Mouse (Mus musculus) cerebellum, adult 8-10 months (tissue): ENCODE data around the gene Cryzl1.

ENCODE experiments used
- DNase-seq: peaks from one replicate; pipeline ENCODE4 v3.0.0; 2022

Cryzl1 gene

DNA sequence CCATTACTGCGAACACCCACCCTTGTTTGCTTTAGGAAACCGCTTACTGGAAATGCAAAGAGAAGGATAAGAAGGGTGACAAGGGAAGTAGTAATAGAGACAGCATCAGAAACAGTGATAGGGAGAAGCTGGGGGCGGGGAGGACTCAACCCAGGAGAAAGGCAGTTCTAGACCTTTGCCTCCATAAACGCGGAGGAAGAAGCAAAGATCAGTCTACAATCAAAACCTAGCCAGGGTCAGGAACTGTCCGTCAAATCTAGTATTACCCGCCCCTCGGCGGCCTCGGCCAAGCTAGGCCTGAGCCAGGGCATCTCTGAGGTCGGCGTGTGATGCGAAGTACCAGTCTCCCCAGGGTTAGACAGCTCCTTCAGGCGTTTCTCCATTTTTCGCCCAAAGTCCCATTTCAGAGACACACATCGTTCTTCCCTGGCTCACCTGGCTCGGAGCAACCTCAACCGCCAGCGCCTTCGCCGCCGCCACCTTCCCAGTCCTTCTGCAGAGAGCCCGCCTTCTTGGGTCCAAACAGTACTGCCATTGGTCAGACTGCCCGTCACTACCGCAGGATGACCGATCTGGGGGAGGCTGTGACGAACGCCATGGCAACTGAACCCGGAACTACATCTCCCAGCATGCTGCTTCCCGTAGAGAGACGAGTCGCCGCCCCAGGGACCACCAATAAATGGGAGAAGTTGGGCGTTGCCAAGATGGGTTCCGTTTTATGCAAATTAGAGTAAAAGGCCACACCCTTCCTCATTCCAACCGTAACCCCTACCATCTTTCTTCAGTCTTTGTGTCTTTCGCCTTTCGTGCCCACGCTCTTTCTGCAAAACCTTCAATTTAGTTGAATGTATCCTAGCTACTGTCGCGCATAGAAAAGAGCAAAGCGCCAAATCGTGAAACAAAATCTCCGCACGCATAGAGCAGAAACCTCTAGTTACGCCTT lies at the start of gene Cryzl1:
Gene Cryzl1, minus strand, starts transcription at position 853 of the 943 bp plus-strand sequence.
- DNase-seq: peak; percentile 98

DNA sequence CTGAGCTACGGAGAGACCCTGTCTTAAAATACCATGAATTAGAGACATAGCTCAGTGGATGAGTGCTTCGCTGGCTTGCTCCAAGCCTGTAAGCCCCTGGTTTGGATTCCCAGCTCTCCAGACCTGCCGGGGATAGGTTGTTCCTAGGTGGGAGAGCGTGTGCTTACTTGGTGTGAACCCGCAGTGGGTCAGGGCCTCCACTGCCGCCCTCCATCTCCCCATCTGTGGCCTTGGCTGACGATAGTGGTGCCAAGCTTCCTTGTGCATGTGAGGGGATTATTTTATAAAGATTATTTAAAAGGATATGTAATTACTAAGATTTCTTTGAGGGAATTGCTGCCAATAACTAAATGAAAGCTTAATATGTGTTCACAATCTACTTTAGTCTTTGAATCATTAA lies 43.8 kb upstream of the Cryzl1 start:
- no peak for DNase-seq

DNA sequence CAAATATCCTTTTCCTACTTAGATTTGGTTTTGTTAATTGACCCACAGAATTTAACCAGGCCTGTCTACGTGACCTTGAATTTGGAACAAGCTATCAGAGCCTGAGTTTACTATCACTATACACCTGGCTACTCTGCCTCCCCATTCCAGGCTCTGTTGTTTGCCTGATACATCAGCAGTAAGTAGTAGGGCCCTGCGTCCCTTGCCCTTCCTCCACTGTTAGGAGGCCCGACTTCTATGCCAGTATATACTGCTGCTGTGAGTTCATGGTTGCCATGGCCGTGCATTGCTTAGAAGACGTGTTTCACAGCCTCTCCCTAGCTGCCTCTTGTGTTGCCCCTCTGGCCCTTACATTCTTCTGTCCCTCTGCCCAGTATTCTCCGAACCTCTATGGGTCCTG lies 42.6 kb upstream of the Cryzl1 start:
- no peak for DNase-seq

DNA sequence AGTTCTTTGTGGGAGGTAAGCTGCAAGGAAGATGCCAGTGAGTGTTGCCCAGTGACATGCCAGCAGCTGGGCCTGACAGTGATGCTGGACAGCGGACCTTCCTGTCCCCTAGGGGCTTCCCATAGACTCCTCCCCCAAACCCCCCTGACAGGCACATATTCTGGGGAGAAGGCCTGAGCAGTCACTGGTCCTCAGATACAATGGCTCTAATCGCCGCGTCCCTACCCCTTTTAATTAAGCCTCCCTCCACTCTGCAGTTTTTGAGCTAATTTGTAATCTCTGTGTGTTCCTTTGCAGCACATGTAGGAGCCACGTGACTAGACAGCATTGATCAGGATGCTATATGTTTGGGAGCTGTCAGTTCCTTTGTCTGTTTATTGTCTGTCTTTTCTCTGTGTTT lies 41.9 kb upstream of the Cryzl1 start:
- no peak for DNase-seq

DNA sequence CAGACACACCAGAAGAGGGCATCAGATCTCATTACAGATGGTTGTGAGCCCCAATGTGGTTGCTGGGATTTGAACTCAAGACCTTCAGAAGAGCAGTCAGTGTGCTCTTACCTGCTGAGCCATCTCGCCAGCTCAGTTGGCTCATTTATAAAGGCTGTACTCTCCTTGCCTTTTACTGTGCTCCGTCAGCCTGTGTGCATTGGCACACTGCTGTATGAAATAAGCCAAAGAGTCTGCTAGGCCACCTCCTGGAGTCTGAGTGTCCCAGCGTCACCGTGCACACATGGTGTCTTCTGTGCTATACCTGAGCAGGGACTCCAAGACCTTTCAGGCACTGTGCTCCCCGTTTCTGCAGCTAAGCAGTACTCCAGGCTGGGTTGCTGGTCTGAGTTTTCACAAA lies 41.1 kb upstream of the Cryzl1 start:
- no peak for DNase-seq

DNA sequence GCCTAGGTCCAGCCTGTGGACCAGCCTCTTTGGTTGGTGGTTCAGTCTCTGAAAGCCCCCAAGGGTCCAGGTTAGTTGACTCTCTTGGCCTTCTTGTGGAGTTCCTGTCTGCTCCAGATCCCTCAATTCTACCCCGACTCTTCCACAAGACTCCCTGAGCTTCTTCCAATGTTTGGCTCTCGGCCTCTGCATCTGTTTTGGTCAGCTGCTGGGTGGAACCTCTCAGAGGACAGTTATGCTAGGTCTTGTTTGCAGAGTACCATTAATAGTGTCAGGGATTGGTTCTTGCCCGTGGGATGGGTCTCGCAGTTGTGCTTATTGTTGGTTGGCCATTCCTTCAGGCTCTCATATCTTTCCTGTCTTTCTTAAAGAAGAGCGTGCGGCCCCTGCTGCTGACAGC lies 39.8 kb upstream of the Cryzl1 start:
- no peak for DNase-seq

DNA sequence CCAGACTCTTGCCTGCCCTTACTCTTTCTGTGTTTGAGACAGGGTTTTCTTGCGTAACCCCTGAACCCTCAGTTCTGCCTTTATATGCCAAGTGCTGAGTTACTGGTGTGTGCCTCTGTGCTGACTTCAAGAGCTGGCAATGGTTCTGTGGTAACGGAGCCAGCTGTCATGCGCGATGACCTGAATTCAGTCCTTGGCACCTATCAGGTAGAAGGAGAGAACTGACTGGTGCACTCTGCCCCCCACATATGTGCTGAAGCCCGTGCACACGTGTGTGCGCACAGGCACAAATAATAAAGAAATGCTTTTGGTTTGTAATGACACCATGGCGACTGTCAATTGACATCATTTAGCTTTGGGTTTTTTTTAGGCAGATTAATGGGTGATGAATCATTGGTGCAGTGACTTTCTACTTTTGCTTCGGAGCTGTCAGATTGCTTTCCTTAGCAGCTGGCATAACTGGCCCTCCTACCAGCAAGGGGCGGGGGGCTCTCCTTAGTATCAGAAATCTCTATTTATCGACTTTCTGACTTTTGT lies 38.5 kb upstream of the Cryzl1 start:
- peak; percentile 72 for DNase-seq

DNA sequence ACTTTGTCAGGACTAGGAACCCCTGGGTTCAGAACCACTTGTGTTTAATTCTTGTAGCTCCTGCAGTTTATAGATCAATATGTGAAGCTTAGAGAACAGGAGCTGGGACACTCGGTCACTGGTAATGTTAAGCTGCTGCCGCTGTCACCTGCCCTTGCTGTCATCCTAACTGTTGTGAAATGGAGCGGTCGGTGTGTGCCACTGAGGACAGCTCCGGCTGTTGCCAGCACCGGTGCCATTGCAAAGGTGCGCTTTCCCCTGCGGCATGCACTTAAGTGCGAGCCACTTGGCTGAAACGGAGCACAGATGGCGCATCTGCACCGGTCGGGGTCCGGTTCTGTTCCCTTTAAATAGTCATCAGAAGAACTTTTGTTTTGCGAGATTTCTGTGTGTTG lies 37.0 kb upstream of the Cryzl1 start:
- DNase-seq: no peak

DNA sequence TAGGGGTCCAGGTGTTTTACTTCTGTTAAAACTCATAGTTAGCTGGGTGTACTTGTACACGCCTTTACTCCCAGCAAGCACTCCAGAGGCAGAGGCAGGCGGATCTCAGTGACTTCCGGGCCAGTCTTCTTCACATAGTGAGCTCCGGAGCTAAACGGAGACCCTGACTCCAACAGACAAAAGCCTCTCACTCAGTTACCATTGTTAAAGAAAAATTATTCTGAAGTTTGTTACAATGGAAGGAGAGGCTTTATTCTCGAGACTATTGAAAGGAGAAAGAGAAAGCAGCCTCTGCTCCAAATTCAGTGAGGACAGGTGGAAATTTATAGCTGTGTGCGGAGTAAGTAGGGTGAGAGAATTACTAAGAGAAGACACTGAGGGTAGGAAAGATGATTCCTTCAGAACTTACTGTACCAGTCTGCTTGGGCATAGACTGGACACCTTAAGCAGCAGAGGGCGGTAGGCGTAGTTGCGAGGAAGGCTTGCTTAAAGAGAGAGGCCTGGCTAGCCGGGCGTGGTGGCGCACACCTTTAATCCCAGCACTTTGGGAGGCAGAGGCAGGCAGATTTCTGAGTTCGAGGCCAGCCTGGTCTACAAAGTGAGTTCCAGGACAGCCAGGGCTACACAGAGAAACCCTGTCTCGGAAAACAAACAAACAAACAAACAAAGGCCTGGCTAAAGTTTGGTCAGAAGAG lies 36.5 kb upstream of the Cryzl1 start:
- DNase-seq: no peak

DNA sequence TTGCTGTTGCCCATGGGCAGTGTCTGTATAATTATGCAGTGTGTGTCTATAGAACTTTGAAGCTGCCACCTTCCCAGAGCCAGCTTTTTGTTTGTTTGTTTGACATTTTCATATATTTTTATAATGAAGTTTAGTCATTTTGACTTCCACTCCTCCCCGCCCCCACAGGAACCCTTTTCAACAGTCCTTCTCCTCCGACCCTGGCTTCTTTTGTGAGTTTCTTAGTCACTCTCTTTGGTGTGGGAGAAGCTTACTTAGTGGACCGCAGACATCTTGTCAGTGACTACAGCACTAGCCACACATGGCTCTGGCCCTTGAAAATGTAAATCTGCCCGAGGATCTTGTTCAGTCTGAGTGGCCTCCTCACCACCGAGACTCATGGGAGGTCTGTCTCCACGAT lies 35.6 kb upstream of the Cryzl1 start:
- no peak for DNase-seq

DNA sequence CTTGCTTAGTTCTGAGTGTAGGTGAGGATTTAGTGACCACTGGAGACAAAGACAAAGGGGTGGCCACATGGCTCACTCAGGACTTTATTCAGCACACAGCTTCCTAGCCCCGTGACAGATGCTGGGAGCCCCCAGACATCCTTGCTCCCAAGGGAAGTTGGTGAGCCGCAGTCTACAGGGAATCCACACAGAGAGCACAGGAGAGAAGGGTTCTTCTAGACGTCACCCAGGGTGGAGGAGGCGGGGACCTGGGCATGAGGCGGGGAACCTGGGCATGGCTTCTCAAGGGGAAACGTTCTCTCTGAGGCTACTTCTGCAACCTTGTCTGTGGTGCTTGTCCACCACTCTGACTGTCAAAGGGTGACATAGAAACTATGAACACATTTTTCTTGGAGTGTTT lies 35.2 kb upstream of the Cryzl1 start:
- DNase-seq: no peak

DNA sequence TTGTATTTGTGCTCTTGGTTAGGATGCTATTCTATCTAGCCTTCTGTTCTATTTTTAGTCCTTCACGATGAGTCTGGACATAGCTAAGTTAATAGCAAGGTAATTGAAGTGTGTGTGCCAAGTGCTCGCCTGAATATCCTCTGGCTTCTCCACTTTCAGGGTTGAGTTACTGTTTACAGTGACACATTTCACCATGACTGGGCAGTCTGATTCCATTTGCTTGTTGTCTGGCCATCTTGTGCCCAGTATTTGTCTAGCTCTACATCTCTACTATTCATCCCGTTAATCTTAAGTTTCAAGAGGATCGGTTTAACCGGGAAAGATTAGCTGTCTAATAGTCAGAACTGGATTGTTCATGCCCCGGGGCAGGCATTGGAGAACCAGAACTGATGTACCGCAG lies 33.7 kb upstream of the Cryzl1 start:
- no peak for DNase-seq

DNA sequence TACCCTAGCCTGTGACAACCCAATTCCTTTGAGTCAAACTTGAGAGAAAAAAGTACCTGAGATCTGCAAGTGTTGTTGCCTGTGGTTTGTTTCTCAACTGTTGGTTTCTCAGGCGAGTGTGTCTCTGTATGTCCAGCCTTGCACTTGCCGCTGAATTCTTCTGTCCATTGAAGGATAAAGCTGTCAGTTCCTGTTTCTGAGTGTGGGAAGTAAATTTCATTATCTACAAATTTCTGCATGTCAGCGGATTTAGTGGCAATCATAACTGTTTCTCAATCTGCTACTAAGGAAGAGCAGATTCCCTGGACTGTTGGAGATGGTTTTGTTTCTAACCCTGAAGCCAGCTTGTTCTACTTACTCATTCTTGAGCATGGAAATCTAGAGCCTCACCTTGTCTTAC lies 33.0 kb upstream of the Cryzl1 start:
- DNase-seq: no peak

DNA sequence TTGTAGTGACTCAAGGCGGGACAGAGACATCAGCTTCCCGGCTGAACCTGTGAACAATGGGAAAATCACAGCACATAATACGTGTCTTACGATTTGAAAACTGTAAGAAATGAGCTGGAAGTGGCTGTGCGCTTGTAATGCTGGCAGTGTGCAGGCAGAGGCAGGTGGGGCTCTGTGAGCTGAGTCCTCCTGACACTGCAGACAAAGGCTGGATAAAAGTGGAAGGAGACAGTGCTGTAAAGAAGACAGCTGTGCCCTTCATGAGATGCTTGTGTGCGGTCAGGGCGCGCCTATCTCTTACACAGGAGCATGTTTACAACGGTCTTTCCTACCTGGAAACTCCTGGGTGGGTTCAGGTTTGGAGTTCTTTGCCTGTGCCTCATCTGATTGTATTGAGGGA lies 32.4 kb upstream of the Cryzl1 start:
- DNase-seq: no peak

DNA sequence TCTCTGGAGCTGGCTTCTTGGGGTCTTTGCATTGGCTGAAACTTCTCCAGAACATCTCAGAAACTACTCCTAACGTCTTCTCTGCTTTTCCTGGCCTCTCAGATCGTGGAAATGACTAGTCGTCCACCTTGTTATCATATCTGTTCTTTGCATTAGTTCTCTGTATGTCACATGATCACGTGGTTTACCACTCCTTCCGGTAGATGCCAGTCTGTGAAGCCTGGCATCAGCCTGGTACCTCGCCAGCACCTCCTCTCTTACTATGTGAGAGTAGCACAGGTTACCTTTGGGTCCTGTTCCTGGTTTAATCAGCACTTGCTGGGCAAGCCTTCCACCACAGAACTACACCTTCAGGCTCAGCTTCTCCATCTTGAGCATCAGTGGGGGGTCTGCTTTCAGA lies 26.2 kb upstream of the Cryzl1 start:
- DNase-seq: no peak

DNA sequence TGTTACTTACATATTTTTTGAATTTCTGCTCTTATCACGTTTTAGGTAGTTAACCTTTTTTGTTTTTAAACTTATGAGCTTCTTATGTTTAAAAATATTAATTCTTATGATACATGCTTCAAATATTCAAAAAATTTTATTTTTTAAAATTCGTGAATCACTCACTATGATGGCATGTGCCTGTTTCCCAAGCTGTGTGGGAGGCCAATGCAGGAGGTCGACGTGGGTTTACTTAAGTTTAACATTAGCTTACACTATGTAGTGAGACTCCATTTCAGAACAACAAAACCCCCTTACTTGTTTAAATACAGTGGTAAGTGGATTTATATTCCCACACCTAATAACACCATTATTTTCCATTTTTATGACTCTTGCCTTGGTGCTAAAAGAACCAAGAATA lies 24.8 kb upstream of the Cryzl1 start:
- DNase-seq: no peak

DNA sequence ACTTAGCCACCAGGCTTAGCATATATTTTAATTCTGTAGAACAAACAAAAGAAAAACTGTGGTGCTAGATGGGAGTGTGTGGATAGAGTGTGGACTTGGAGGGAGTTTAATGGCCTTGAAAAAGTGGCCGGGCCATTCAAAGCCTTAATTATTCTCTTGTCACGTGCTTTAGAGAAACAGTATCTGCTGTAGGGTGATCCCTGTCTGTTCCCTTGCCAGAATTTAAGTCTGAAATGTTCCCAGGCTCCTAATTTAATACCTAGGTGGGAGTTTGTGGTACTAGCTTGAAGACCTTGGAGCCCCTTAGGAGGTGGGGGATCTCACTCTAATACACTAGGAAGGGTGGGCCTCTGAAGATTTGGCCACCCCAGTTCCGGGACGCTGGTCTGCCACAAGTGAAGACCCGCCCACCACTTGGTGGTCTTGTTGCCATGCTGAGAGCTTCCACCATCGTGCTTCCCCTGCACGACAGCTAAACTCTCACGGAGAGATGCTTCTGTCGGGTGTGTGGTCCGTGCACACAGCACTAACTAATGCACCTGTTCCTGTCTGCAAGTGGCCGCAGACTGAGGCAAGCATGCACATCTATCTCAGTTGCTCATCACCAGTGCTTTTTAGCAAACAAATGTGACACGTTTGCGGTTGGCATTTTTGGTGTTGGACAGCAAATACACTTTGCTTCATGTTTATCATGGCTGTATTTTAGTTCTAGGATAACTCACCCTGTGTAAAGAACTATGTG lies 23.0 kb upstream of the Cryzl1 start:
- DNase-seq: no peak

DNA sequence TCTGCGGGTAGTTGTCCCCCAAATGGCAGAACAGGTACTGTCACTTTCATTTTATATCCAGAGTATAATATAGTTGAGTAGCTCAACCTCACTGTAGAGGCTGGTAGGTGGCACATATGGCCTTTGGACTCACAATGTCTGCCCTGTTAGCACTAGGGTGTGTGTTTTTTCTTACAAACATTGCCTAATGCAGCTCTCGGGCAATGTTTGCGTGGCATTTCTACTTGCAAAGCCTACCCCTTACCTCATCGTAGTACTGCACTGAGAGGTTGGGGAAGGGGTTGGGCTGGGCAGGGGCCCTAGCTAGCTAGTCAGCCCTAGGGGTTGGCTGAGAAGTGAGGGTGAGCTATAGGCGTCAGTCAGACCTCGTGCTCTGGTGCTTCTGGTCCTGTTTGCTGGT lies 18.8 kb upstream of the Cryzl1 start:
- DNase-seq: no peak

DNA sequence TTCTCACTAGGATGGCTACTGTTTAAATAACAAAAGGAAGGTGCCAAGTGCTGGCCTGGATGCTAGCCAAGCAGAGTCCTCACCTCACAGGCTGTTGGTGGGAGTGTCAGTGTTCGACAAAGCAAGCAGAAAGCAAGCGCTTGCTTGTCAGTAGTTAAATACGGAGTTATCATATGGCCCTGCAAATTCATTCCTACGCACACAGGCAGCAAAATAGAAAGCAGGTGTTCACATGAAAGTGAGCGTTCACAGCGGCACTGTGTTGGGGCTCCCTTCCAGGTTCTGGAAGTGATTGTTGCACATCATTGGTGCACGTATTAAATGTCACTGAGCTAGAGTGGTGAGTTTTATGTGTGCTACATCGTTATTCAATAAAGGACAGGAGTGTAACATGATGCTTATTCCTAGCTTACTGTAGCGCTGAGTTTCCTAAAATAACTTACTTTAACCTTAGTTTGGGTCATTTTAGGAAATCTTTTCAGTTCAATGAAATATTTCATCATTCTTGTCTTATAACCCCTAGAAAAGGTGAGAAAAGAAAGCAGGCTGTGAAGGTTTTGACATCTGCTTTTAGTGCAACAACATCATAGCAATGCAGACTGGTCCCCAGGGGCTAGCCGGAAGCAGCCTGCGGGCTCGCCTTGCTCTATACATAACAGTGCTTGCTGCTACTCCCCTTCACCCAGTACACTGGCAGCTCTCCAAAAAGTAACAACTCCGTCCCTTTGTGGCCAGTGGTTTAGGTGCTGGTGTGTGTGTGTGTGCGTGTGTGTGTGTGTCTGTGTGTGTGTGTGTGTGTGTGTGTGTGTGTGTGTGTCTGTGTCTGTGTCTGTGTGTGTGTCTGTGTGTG lies 17.6 kb upstream of the Cryzl1 start:
- DNase-seq: peak; percentile 77

DNA sequence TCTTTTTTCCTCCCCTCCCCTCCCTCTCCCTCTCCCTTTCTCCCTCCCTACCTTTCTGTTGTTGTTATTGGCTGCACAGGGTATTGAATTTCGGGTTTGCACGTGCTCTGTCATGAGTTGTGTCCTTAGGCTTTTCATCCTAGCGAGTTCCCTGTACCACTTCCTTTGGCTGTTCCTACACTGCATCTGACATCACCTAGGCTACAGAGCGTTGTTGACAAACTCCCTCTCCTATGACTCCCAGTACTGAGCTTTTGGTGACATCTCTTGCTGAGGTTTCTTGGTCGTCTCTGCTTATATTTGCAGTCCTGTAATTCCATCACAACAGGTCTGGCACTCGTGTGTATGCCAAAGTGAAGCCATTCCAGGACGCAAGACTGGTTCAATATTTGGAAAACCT lies 14.3 kb upstream of the Cryzl1 start:
- DNase-seq: no peak

DNA sequence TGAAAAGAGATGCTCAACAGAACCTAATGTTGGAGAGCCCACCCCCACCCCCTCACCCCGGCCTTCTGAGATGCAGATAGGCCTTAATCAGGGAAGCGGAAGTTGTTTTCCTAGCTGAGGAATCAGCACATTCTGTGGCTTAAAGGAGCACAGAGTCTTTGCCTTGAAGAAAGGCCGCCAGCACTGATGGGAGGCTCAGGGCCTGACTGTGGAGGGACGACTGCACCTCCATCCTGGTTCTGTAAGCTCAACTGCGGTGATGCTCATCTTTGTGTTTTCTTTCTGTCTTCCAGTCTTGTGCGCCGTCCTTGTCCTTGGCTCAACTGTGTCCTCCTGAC lies 12.1 kb upstream of the Cryzl1 start:
- DNase-seq: no peak

DNA sequence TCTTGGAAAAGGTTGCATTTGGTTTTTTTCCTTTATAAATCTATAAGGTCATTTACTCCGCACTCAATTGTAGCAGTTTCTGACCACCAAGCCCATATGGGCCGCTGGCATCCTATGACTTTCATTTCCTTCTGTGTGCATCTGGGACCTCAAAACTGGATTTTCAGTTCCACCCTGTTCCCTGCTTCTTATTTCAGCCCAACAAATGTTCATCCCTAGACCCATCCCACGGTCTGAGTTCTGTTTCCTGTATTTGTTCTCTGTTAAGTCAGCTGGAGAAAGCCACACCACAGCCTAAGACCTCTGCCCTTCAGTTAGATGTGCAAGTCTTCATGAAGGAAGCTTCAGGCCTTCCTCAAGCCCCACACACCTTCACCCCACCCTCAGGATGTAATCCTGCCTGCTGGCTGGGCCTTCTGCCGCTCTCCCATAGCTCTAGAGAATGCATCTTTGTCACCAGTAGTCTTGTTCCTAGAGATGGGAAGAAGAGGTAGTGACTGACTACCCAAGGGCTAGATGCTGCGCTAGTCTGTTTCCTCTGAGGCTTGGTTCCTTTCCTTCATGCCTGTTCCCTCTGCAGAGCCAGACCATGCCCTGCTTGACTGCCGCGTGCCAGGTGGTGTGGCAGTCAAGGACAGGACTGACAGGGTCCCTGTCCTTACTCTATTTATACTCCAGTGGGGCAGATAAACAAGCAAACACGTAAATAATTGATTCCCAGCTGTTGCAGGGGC lies 11.6 kb upstream of the Cryzl1 start:
- DNase-seq: no peak
